Mouse (Mus musculus) liver, embryonic 14 days (tissue): ENCODE data around the gene Olfr1286. TPM values are rescaled to one million over a fixed set of nuclear protein-coding genes. Genes with fewer than 3 reads are reported as not detected.

Experiments used
- polyA plus RNA-seq: library from polyadenylated mRNA; depleted of rRNA; stranded (reverse); fragments of >200 nt; gene quantifications from 2 replicates; pipeline ENCODE4 v1.2.3, GENCODE M21; 2012; rRNA removed

Gene Olfr1286
- not detected in 2 replicates for polyA plus RNA-seq

GRCm38 (mm10) chr2:111422931-111423330 is at the start of gene Olfr1286:
Gene Olfr1286 (minus strand): TSS chr2:111423115.

DNA sequence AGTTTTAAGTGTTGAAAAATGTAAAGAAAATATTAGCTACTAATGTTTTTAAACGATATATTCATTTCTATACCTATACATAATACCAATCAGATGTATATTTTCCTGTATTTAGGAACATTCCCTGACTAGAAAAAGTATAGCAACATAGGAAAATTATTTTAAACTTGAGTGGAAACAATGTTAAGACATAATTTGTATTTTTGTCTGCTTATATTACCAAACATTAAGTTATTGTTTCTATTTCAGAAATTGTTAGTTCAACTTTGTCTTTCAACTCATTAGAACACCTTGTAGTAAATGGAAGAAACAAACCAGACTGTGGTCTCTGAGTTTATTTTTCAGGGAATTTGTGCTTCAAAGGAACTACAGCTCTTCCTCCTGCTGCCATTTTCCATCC is 25.9 kb upstream of the Olfr1286 start, which contains the start of gene Olfr1287:
Gene Olfr1287, plus strand, starts transcription at position 301 of the 400 bp plus-strand sequence.

GRCm38 (mm10) chr2:111375222-111375621 is 47.7 kb downstream of the Olfr1286 start, which contains the start of gene Olfr1284:
Gene Olfr1284 (plus strand): TSS chr2:111375522.

Other genes starting within 250 kb of the Olfr1286 start
- gene 4930430A15Rik, start 193.5 kb downstream of the Olfr1286 start, polyA plus RNA-seq, result not detected in 2 replicates
- gene Olfr1275, start 187.8 kb downstream of the Olfr1286 start, polyA plus RNA-seq, result not detected in 2 replicates
- not detected in 2 replicates for gene Olfr1276, start 168.6 kb downstream of the Olfr1286 start, polyA plus RNA-seq
- gene Olfr1277, start 149.0 kb downstream of the Olfr1286 start, polyA plus RNA-seq, result not detected in 2 replicates
- not detected in 2 replicates for gene Olfr1278, start 133.0 kb downstream of the Olfr1286 start, polyA plus RNA-seq
- not detected in 2 replicates for gene Olfr1279, start 122.5 kb downstream of the Olfr1286 start, polyA plus RNA-seq
- not detected in 2 replicates for gene Olfr1280, start 109.1 kb downstream of the Olfr1286 start, polyA plus RNA-seq
- not detected in 2 replicates for gene Olfr1281, start 96.6 kb downstream of the Olfr1286 start, polyA plus RNA-seq
- gene Olfr1282, start 87.0 kb downstream of the Olfr1286 start, polyA plus RNA-seq, result not detected in 2 replicates
- not detected in 2 replicates for gene Olfr1283, start 56.3 kb downstream of the Olfr1286 start, polyA plus RNA-seq
- gene Olfr1284, start 47.6 kb downstream of the Olfr1286 start, polyA plus RNA-seq, result not detected in 2 replicates
- not detected in 2 replicates for gene Olfr1287, start 26.0 kb upstream of the Olfr1286 start, polyA plus RNA-seq
- gene Olfr1288, start 51.0 kb upstream of the Olfr1286 start, polyA plus RNA-seq, result not detected in 2 replicates
- not detected in 2 replicates for gene Olfr1289, start 57.7 kb upstream of the Olfr1286 start, polyA plus RNA-seq
- not detected in 2 replicates for gene Olfr1290, start 70.7 kb upstream of the Olfr1286 start, polyA plus RNA-seq
- not detected in 2 replicates for gene Olfr1291-ps1, start 74.1 kb upstream of the Olfr1286 start, polyA plus RNA-seq
- not detected in 2 replicates for gene Olfr1293-ps, start 102.1 kb upstream of the Olfr1286 start, polyA plus RNA-seq
- not detected in 2 replicates for gene Olfr1294, start 117.2 kb upstream of the Olfr1286 start, polyA plus RNA-seq
- gene Olfr1295, start 146.6 kb upstream of the Olfr1286 start, polyA plus RNA-seq, result not detected in 2 replicates
- gene Olfr1297, start 203.4 kb upstream of the Olfr1286 start, polyA plus RNA-seq, result not detected in 2 replicates
- not detected in 2 replicates for gene Olfr1298, start 226.1 kb upstream of the Olfr1286 start, polyA plus RNA-seq
- not detected in 2 replicates for gene Olfr1299, start 238.3 kb upstream of the Olfr1286 start, polyA plus RNA-seq